Mouse (Mus musculus) forebrain, embryonic 14.5 days (tissue): Measurements from ENCODE around the gene Ddx42. TPM values are rescaled to one million over a fixed set of nuclear protein-coding genes. Genes with fewer than 3 reads are reported as not detected.

Experiments
- ATAC-seq: fragments of 200-750 bp; cut with Nextera tagmentation; 2 replicates; pipeline ENCODE4 v1.8.0; 2017; ENCODE audit warnings: mild to moderate bottlenecking, moderate library complexity
- DNase-seq: peaks from one replicate; pipeline ENCODE4 v3.0.0-alpha.2; 2015; ENCODE audit warnings: low spot score
- H3K27ac ChIP-seq: fragments of 300-500 bp; sonication (generic); 2 replicates; pipeline ENCODE4 v1.5.1; 2014; ENCODE audit warnings: low read depth, mild to moderate bottlenecking, control low read depth, low read length, moderate library complexity
- H3K27me3 ChIP-seq: fragments of 300-500 bp; sonication (generic); replicated peaks from 2 replicates; pipeline ENCODE4 v1.6.1; 2014; ENCODE audit warnings: low read length, control low read depth, mixed read lengths; ENCODE audit not compliant: control insufficient read depth, insufficient read depth
- H3K36me3 ChIP-seq: fragments of 300-500 bp; sonication (generic); 2 replicates; pipeline ENCODE4 v1.6.1; 2014; ENCODE audit warnings: low read length, control low read depth; ENCODE audit not compliant: control insufficient read depth, insufficient read depth
- H3K4me1 ChIP-seq: fragments of 300-500 bp; sonication (generic); 2 replicates; pipeline ENCODE4 v1.6.1; 2014; ENCODE audit warnings: antibody characterized with exemption, low read length, control low read depth; ENCODE audit not compliant: control insufficient read depth, insufficient read depth
- H3K4me2 ChIP-seq: fragments of 300-500 bp; sonication (generic); 2 replicates; pipeline ENCODE4 v1.6.1; 2014; ENCODE audit warnings: mild to moderate bottlenecking, control low read depth, low read length
- H3K4me3 ChIP-seq: fragments of 300-500 bp; sonication (generic); 2 replicates; pipeline ENCODE4 v1.5.1; 2014; ENCODE audit warnings: low read depth, low read length, control low read depth
- H3K9ac ChIP-seq: fragments of 300-500 bp; sonication (generic); 2 replicates; pipeline ENCODE4 v1.6.1; 2014; ENCODE audit warnings: mild to moderate bottlenecking, low read length, control low read depth, moderate library complexity
- H3K9me3 ChIP-seq: fragments of 300-500 bp; sonication (generic); replicated peaks from 2 replicates; pipeline ENCODE4 v1.6.1; 2016; ENCODE audit warnings: low read length, control low read depth, mixed read lengths; ENCODE audit not compliant: control insufficient read depth
- WGBS: fragments of 180-500 bp; shearing (Covaris S2); extraction: QIAGEN DNeasy Blood & Tissue Kit; methylation state at CpG from one replicate; pipeline ENCODE4 v1.1.7; 2014; 5-methylcytosine and 5-hydroxymethylcytosine counted together
- polyA plus RNA-seq: library from polyadenylated mRNA; unstranded; fragments of >200 nt; fragmentation: Nextera tagmentation; extraction: Ambion mirVana; gene quantifications from 2 replicates; pipeline ENCODE4 v1.2.1, GENCODE M21; 2014

Ddx42 gene
- 65.6 and 75.2 TPM in 2 replicates for polyA plus RNA-seq

GRCm38 (mm10) chr11:106216730-106217490, at the start of gene Ddx42:
Gene Ddx42 (plus strand): TSS chr11:106216926.
- Histone ChIP-seq H3K9me3 (no peaks in the 10 kb centered on the region), H3K4me1 (peaks cover 24% of the 10 kb centered on the region), H3K36me3 (peaks cover 15% of the 10 kb centered on the region), H3K27me3 (no peaks in the 10 kb centered on the region), H3K27ac (peak within 1 kb of the TSS; percentile 95), H3K4me3 (peak within 1 kb of the TSS; percentile 99), H3K9ac (peak within 1 kb of the TSS; percentile 96), H3K4me2 (peak within 1 kb of the TSS; percentile 83)
- peak; percentile 95 for ATAC-seq
- WGBS, result 2% methylated on average over 70 of the region's 70 CpGs
- DNase-seq, result peak; percentile 99

GRCm38 (mm10) chr11:106167435-106167834, 49.3 kb upstream of the Ddx42 start:
- H3K27me3 ChIP-seq, result no peaks in the 10 kb centered on the region
- ATAC-seq (no peak), DNase-seq (no peak)
- no peak overlapping the region for H3K4me3 ChIP-seq
- no peaks in the 10 kb centered on the region for H3K4me1 ChIP-seq
- no peak overlapping the region for H3K27ac ChIP-seq
- no peak overlapping the region for H3K4me2 ChIP-seq
- H3K36me3 ChIP-seq, result peaks cover 52% of the 10 kb centered on the region
- WGBS, result 92% methylated on average over 5 of the region's 5 CpGs
- no peak overlapping the region for H3K9ac ChIP-seq
- H3K9me3 ChIP-seq, result no peaks in the 10 kb centered on the region

- DNase-seq (peak; percentile 25), ATAC-seq (no peak)
- no peak overlapping the region for H3K27ac ChIP-seq
- no peaks in the 10 kb centered on the region for H3K4me1 ChIP-seq
- no peak overlapping the region for H3K9ac ChIP-seq
- no peaks in the 10 kb centered on the region for H3K9me3 ChIP-seq
- 74% methylated on average over 7 of the region's 7 CpGs for WGBS
- peaks cover 31% of the 10 kb centered on the region for H3K36me3 ChIP-seq
- no peaks in the 10 kb centered on the region for H3K27me3 ChIP-seq
- no peak overlapping the region for H3K4me3 ChIP-seq
- H3K4me2 ChIP-seq, result no peak overlapping the region
Observed at GRCm38 (mm10) chr11:106170807-106171206, 45.9 kb upstream of the Ddx42 start.

GRCm38 (mm10) chr11:106173228-106173627, 43.5 kb upstream of the Ddx42 start:
- H3K9me3 ChIP-seq, result no peaks in the 10 kb centered on the region
- no peaks in the 10 kb centered on the region for H3K4me1 ChIP-seq
- DNase-seq, result no peak
- H3K27me3 ChIP-seq, result no peaks in the 10 kb centered on the region
- no peak overlapping the region for H3K9ac ChIP-seq
- WGBS, result 95% methylated on average over 2 of the region's 2 CpGs
- no peak overlapping the region for H3K4me2 ChIP-seq
- H3K4me3 ChIP-seq, result no peak overlapping the region
- no peak for ATAC-seq
- no peak overlapping the region for H3K27ac ChIP-seq
- H3K36me3 ChIP-seq, result peaks cover 13% of the 10 kb centered on the region

GRCm38 (mm10) chr11:106174372-106174771, 42.4 kb upstream of the Ddx42 start:
- ATAC-seq (no peak), DNase-seq (no peak)
- no peaks in the 10 kb centered on the region for H3K9me3 ChIP-seq
- WGBS, result 84% methylated on average over 5 of the region's 5 CpGs
- no peaks in the 10 kb centered on the region for H3K4me1 ChIP-seq
- no peaks in the 10 kb centered on the region for H3K27me3 ChIP-seq
- no peak overlapping the region for H3K4me2 ChIP-seq
- H3K9ac ChIP-seq, result no peak overlapping the region
- no peak overlapping the region for H3K27ac ChIP-seq
- peaks cover 13% of the 10 kb centered on the region for H3K36me3 ChIP-seq
- no peak overlapping the region for H3K4me3 ChIP-seq

DNA sequence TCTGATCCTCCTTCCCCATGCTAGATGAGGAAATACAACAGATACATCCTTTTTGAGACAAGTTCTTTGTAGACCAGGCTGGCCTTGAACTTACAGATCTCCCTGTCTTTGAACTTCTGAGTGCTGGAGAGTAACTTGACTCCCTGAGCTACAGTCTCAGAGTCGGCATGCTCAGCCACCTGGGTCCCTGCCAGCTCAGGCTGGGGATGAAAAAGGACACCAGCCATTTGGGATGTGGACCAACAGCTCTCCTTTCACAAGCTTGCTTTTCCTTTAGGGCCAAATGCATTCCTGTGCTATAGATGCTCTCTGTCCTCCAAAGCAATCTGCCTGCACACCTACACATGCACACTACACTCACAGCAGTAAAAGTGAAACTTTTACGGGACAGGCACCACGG, 41.6 kb upstream of the Ddx42 start:
- ATAC-seq, result no peak
- no peak overlapping the region for H3K27ac ChIP-seq
- 81% methylated on average over 3 of the region's 3 CpGs for WGBS
- H3K27me3 ChIP-seq, result no peaks in the 10 kb centered on the region
- H3K4me2 ChIP-seq, result no peak overlapping the region
- H3K36me3 ChIP-seq, result peaks cover 11% of the 10 kb centered on the region
- H3K4me3 ChIP-seq, result no peak overlapping the region
- H3K9ac ChIP-seq, result no peak overlapping the region
- H3K9me3 ChIP-seq, result no peaks in the 10 kb centered on the region
- DNase-seq, result no peak
- H3K4me1 ChIP-seq, result no peaks in the 10 kb centered on the region

GRCm38 (mm10) chr11:106176372-106176771, 40.4 kb upstream of the Ddx42 start:
- no peaks in the 10 kb centered on the region for H3K9me3 ChIP-seq
- DNase-seq (no peak), ATAC-seq (no peak)
- H3K9ac ChIP-seq, result no peak overlapping the region
- H3K36me3 ChIP-seq, result 0 out of 2 replicates have a peak, but pooled peaks cover 2% of the 10 kb centered on the region
- H3K4me1 ChIP-seq, result no peaks in the 10 kb centered on the region
- no peaks in the 10 kb centered on the region for H3K27me3 ChIP-seq
- H3K4me2 ChIP-seq, result no peak overlapping the region
- no peak overlapping the region for H3K4me3 ChIP-seq
- whole genome bisulfite sequencing, result 91% methylated on average over 5 of the region's 5 CpGs
- H3K27ac ChIP-seq, result no peak overlapping the region

GRCm38 (mm10) chr11:106178036-106178782, 38.5 kb upstream of the Ddx42 start:
- Histone ChIP-seq H3K9ac (no peak overlapping the region), H3K4me1 (no peaks in the 10 kb centered on the region), H3K4me3 (no peak overlapping the region), H3K36me3 (peaks cover 9% of the 10 kb centered on the region; the same call in 1 of the 2 replicates), H3K9me3 (no peaks in the 10 kb centered on the region), H3K27ac (no peak overlapping the region), H3K27me3 (no peaks in the 10 kb centered on the region), H3K4me2 (no peak overlapping the region)
- ATAC-seq, result no peak
- 82% methylated on average over 5 of the region's 5 CpGs for WGBS
- no peak for DNase-seq
